Mouse (Mus musculus) hindbrain, embryonic 12.5 days (tissue): ENCODE data around the gene Pcdh18. TPM values are rescaled to one million over a fixed set of nuclear protein-coding genes. Genes with fewer than 3 reads are reported as not detected.

Experiments
- ATAC-seq: fragments of 200-750 bp; cut with Nextera tagmentation; 2 replicates; pipeline ENCODE4 v1.8.0; 2017; ENCODE audit warnings: moderate TSS enrichment; ENCODE audit not compliant: low FRiP score
- H3K27ac ChIP-seq: fragments of 300-500 bp; sonication (generic); 2 replicates; pipeline ENCODE4 v1.5.1; 2016; ENCODE audit warnings: mild to moderate bottlenecking
- H3K27me3 ChIP-seq: fragments of 300-500 bp; sonication (generic); 2 replicates; pipeline ENCODE4 v1.6.1; 2016; ENCODE audit warnings: mild to moderate bottlenecking
- H3K36me3 ChIP-seq: fragments of 300-500 bp; sonication (generic); 2 replicates; pipeline ENCODE4 v1.6.1; 2016; ENCODE audit warnings: mild to moderate bottlenecking
- H3K4me1 ChIP-seq: fragments of 300-500 bp; sonication (generic); 2 replicates; pipeline ENCODE4 v1.6.1; 2016
- H3K4me2 ChIP-seq: fragments of 300-500 bp; sonication (generic); replicated peaks from 2 replicates; pipeline ENCODE4 v1.6.1; 2016; ENCODE audit warnings: mild to moderate bottlenecking
- H3K4me3 ChIP-seq: fragments of 300-500 bp; sonication (generic); 2 replicates; pipeline ENCODE4 v1.5.1; 2016; ENCODE audit warnings: mild to moderate bottlenecking
- H3K9ac ChIP-seq: fragments of 300-500 bp; sonication (generic); 2 replicates; pipeline ENCODE4 v1.6.1; 2016; ENCODE audit warnings: mild to moderate bottlenecking, moderate library complexity
- H3K9me3 ChIP-seq: fragments of 300-500 bp; sonication (generic); replicated peaks from 2 replicates; pipeline ENCODE4 v1.6.1; 2016; ENCODE audit warnings: mild to moderate bottlenecking
- WGBS: fragments of 180-500 bp; shearing (Covaris S2); methylation state at CpG from one replicate; pipeline ENCODE4 v1.1.7; 2016; 5-methylcytosine and 5-hydroxymethylcytosine counted together
- polyA plus RNA-seq: library from polyadenylated mRNA; unstranded; fragments of >200 nt; fragmentation: Nextera tagmentation; extraction: Ambion mirVana; gene quantifications from 2 replicates; pipeline ENCODE4 v1.2.1, GENCODE M21; 2016

The Pcdh18 gene
- polyA plus RNA-seq = 78.8 and 83.6 TPM in 2 replicates

DNA sequence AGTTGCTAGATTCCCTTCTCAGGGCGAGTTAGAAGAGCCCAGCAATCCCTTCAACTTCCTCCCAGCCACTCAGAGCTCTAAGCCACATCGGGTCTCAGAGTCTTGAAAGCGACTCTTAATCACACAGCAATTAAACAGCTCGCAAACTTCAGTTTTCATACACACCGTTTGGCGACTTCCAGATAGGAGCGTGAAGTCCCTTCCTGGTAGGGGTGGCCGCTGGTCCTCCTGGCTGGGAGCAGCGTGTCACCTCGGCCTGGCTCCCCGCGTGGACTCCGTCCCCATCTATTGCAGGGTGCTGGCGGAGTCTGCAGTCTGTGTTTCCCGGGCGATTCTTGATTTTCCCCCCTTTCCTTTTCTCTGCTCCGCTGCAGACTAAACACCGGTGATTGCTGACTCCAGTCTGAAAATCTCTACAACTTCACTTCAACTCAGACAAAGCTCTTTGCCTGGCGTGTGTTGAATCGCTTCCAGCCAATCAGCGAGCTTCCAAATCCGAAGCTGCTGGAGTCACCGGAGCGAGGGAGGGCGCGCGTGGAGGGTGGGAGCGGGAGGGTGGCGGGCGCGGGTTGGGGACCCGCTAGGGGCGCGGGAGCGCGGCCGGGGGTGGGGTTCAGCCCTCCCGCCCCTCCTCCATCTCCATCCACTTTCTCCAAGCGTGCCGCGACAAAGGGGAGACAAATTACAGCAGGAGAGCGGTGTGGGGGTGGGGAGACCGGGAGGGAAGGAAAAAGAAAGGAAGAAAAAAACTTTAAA, at the start of gene Pcdh18:
Gene Pcdh18 (minus strand): TSS at position 456 of the 756 bp plus-strand sequence.
- Histone ChIP-seq H3K4me3 (peak within 1 kb of the TSS; percentile 60), H3K36me3 (0 out of 2 replicates have a peak, but pooled peaks cover 9% of the 10 kb centered on the region), H3K27ac (peak within 1 kb of the TSS; percentile 91), H3K4me2 (peak within 1 kb of the TSS; percentile 69), H3K9me3 (no peaks in the 10 kb centered on the region), H3K4me1 (peaks cover 32% of the 10 kb centered on the region), H3K27me3 (no peaks in the 10 kb centered on the region), H3K9ac (peak within 1 kb of the TSS; percentile 80)
- WGBS = under 1% methylated on average over 43 of the region's 43 CpGs
- peak; percentile 93 for ATAC-seq

DNA sequence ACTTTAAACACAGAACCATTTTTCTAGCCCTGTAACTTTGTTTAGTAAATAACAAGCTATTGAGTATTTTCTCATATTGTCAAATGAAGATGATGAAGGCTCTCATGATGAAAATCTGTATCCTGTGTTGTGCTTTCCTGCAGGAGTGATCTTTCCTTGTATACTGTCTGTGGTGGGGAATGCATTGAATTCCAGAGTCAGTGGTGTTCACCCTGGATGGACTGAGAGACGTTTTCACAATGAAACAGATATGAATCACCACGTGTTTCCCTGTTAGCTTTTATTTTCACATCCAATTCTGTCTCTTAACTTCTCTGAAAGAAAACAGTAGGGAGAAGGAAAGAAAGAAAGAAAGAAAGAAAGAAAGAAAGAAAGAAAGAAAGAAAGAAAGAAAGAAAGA, 49.7 kb upstream of the Pcdh18 start:
- Histone ChIP-seq H3K4me2 (no peak overlapping the region), H3K36me3 (no peaks in the 10 kb centered on the region), H3K4me1 (no peaks in the 10 kb centered on the region), H3K9me3 (no peaks in the 10 kb centered on the region), H3K27ac (no peak overlapping the region), H3K27me3 (no peaks in the 10 kb centered on the region), H3K4me3 (no peak overlapping the region), H3K9ac (no peak overlapping the region)
- 59% methylated on average over 2 of the region's 2 CpGs for WGBS
- ATAC-seq = no peak

DNA sequence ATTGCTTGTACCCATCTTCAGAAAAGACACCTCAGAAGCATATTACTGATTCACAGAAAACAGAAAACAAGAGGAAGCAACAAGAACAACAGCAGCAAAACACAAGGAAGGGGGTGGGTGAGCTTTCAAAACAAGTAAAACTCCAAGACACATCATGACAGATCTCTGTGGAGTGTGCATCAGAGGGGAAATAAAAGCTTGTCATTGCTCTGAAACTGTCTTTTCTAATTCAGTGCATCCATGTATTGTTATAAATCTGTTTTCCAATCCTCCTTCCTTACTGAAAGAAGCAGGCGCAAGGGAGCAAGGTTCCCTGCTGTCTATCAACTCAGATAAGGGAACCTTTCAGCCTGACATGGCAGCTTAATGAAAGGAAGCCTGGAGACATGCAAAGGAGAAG, 48.4 kb upstream of the Pcdh18 start:
- no peaks in the 10 kb centered on the region for H3K36me3 ChIP-seq
- H3K4me3 ChIP-seq = no peak overlapping the region
- no peak overlapping the region for H3K4me2 ChIP-seq
- H3K9me3 ChIP-seq = no peaks in the 10 kb centered on the region
- no peaks in the 10 kb centered on the region for H3K27me3 ChIP-seq
- no peaks in the 10 kb centered on the region for H3K4me1 ChIP-seq
- no peak overlapping the region for H3K9ac ChIP-seq
- 60% methylated on average over 1 of the region's 1 CpGs for WGBS
- H3K27ac ChIP-seq = no peak overlapping the region
- no peak for ATAC-seq

DNA sequence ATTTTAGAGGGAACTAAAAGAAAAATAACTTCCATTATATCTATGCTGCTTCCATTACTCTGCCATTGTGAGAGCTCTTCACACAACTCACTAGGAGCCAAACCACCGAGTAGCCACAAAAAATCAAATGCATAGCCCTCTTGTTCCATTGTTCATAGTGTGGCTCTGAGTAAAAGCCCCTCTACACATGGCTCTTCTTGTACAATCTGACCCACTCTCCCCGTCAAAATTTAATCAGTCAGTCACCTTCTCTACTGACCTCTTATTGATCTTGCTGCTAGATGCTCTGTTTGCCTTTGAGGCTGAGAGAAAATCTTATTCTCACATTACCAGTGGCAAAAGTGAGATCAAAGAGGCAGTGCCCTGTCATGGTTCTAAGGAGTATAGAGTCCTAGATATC, 31.2 kb upstream of the Pcdh18 start:
- H3K27ac ChIP-seq = no peak overlapping the region

DNA sequence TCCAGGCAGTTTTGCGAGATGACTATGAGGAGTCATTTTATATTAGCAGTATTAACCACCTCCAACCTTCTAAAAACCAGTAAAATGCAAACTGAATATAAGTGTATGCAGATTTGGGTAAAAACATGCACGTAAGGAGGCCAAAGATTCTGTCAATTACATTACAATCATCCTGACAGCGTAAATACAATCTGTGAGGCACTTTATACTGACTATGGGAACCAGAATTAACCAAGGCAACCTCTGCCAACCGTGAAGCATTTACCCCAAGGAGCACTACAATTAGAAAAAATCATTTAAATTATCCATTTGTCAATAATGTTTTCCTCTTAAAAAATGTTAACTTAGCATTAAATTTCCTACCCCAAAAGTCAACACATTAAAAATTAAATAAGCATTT, 30.6 kb upstream of the Pcdh18 start:
- Histone ChIP-seq H3K27ac (no peak overlapping the region), H3K27me3 (no peaks in the 10 kb centered on the region), H3K4me2 (no peak overlapping the region), H3K9ac (no peak overlapping the region), H3K36me3 (no peaks in the 10 kb centered on the region), H3K4me1 (no peaks in the 10 kb centered on the region), H3K4me3 (no peak overlapping the region), H3K9me3 (no peaks in the 10 kb centered on the region)
- 61% methylated on average over 4 of the region's 4 CpGs for WGBS
- no peak for ATAC-seq

More for the DNA sequence above, 31.2 kb upstream of the Pcdh18 start:
- Histone ChIP-seq H3K4me2 (no peak overlapping the region), H3K9me3 (no peaks in the 10 kb centered on the region), H3K4me1 (no peaks in the 10 kb centered on the region), H3K36me3 (no peaks in the 10 kb centered on the region), H3K4me3 (no peak overlapping the region), H3K9ac (no peak overlapping the region), H3K27me3 (no peaks in the 10 kb centered on the region)
- no peak for ATAC-seq
- 15% methylated on average over 2 of the region's 2 CpGs for WGBS

DNA sequence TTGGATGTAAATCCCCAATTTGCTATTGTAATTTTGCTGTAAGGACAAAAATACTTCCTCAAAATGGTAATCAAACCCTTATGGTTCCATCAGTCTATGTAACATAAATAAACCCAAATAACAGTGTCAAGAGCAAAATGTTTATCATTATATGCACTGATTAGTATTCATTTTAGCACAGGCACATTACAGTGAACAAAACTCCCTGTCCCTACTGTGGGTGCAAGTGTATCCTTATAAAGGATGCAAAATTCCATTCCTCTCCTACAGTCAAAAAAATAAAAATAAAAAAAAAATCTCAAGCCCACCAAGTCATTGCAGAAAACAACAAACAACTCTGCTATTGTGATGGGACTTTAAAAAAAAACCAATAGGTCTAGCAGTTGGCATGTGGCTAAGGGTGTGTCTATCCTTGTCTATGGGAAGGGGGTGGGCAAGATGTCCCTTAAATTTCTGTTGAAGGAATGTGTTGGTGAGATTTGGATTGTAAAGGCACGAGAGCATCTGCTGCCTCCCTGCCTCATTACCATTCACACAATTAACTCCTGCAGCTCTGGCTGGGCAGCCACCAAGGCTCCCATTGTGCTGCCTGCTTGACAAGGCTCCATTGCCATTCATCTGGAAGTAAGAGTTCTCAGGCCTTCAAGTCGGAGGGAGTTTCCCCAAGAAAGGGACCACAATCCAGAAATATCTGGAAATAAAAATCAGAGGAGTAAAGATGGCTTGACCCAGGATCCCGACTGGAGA, 12.0 kb upstream of the Pcdh18 start:
- peak overlapping the region; percentile 30; the same call in 1 of the 2 replicates for H3K27ac ChIP-seq
- no peaks in the 10 kb centered on the region for H3K9me3 ChIP-seq
- H3K36me3 ChIP-seq = no peaks in the 10 kb centered on the region
- 16% methylated on average over 3 of the region's 3 CpGs for WGBS
- ATAC-seq = peak; percentile 93
- H3K4me2 ChIP-seq = no peak overlapping the region
- no peak overlapping the region for H3K4me3 ChIP-seq
- H3K4me1 ChIP-seq = peaks cover 12% of the 10 kb centered on the region
- H3K9ac ChIP-seq = no peak overlapping the region
- H3K27me3 ChIP-seq = no peaks in the 10 kb centered on the region

DNA sequence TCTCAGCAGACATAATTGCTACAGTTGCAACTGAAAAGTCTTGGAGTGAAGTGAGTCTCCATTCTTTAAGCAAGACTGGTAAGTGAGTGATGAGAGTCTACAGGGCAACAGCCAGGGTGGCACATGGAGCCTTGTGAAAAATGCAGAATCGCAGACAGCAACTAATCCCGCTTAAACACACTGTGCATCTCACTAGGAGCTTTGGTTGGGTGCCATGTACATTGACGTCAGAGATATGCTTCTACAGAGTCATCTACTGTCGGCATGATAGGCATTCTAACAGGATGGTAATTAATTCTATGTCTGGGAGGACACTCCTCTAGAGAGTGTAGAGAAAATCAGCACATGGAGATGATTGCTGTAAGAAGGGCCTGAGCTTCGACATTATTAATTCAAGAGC, 5.6 kb upstream of the Pcdh18 start:
- ATAC-seq = no peak
- Histone ChIP-seq H3K9ac (no peak overlapping the region), H3K4me1 (peaks cover 3% of the 10 kb centered on the region; the same call in 1 of the 2 replicates), H3K4me3 (no peak overlapping the region), H3K27me3 (no peaks in the 10 kb centered on the region), H3K4me2 (no peak overlapping the region), H3K36me3 (no peaks in the 10 kb centered on the region), H3K27ac (no peak overlapping the region), H3K9me3 (no peaks in the 10 kb centered on the region)
- 85% methylated on average over 5 of the region's 5 CpGs for WGBS

DNA sequence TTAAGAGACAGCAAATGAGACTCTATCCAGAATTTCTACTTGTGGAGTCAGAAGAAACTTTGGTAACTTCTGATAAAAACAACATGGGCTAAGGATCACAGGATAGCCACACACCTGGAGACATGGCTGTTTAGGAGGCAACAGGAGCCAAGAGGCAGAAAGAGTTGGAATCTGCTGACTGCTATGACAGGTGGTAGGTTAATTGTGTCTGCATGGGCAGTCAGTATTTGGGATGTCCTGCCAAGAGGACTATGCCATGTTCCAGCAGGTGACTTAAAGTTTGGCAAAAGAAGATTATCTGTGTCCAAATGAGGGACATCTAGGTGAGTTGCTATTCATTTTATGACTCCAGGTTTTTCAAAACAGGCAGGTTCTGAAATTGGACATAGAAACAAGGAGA, 4.8 kb upstream of the Pcdh18 start:
- no peak overlapping the region for H3K27ac ChIP-seq
- H3K9ac ChIP-seq = no peak overlapping the region
- H3K4me3 ChIP-seq = no peak overlapping the region
- H3K9me3 ChIP-seq = no peaks in the 10 kb centered on the region
- no peaks in the 10 kb centered on the region for H3K27me3 ChIP-seq
- ATAC-seq = no peak
- H3K4me1 ChIP-seq = peaks cover 3% of the 10 kb centered on the region; the same call in 1 of the 2 replicates
- H3K4me2 ChIP-seq = no peak overlapping the region
- no peaks in the 10 kb centered on the region for H3K36me3 ChIP-seq

DNA sequence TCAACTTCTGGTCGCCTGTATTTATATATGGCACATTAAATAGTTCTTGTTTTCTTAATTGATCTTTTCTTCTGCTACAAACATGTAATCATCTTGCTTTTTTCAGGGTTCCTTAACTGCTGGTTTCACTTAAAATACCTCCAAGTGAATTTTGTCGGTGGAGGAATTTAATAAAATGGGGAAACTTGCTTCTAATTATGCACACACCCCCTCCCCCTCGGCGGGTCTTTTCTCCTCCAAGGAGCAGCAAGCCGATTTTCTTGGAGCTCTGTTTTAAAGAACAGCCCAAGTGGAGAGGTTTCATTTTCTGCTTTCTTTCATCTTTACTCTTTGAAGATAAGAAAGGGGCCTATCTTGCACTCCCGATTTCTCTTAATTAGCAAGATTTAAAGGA, 498 bp upstream of the Pcdh18 start:
- WGBS = 0% methylated on average over 6 of the region's 6 CpGs
- H3K9me3 ChIP-seq = no peaks in the 10 kb centered on the region

DNA sequence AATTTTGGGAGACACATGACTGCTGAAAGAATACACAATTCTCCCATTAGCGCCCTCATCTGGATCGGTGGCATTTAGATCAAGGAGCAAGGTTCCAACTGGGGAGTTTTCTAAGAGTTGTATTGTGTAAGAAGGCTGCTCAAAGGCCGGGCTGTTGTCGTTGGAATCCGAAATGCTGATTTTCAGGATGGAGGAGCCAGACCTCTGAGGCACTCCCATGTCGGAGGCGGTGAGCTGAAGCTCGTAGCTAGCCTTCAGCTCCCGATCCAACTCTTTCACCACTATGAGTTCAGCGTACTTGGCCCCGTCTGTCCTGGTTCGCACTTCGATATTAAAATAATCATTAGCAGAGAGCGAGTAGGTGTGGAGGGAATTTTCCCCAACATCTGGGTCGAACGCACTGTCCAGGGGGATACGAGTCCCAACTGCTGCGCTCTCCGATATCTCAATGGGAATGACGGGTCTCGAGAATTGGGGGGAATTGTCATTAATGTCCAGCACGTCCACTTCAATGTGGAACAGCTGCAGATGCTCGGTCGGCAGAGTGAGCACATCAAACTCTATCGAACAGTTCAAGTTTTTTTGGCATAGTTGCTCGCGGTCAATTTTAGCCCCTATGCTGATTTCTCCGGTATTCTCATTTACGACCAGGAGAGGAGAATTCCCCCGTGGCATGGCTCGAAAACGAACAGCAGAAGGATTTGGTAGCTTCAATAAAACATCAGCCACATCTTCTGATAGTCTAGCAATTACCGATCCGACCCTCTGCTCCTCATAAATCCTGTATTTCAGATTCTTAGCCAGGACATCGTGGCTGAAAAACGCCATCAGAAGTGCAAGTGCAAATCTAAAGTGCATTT, 909 bp downstream of the Pcdh18 start:
- Histone ChIP-seq H3K9ac (peak overlapping the region; percentile 80), H3K27me3 (no peaks in the 10 kb centered on the region), H3K4me1 (peaks cover 39% of the 10 kb centered on the region), H3K4me3 (peak overlapping the region; percentile 60), H3K4me2 (peak overlapping the region; percentile 69), H3K9me3 (no peaks in the 10 kb centered on the region), H3K27ac (peak overlapping the region; percentile 91), H3K36me3 (peaks cover 14% of the 10 kb centered on the region; the same call in 1 of the 2 replicates)
- 1% methylated on average over 36 of the region's 36 CpGs for WGBS
- no peak; the same call in 1 of the 2 replicates for ATAC-seq

More for the DNA sequence above, 498 bp upstream of the Pcdh18 start:
- H3K4me2 ChIP-seq = peak overlapping the region; percentile 69
- ATAC-seq = 0 out of 2 replicates have a peak, but pooled peaks have one; percentile 26
- H3K36me3 ChIP-seq = 0 out of 2 replicates have a peak, but pooled peaks cover 9% of the 10 kb centered on the region
- H3K9ac ChIP-seq = peak overlapping the region; percentile 80
- H3K4me1 ChIP-seq = peaks cover 28% of the 10 kb centered on the region
- no peaks in the 10 kb centered on the region for H3K27me3 ChIP-seq
- peak overlapping the region; percentile 60 for H3K4me3 ChIP-seq
- H3K27ac ChIP-seq = peak overlapping the region; percentile 91

DNA sequence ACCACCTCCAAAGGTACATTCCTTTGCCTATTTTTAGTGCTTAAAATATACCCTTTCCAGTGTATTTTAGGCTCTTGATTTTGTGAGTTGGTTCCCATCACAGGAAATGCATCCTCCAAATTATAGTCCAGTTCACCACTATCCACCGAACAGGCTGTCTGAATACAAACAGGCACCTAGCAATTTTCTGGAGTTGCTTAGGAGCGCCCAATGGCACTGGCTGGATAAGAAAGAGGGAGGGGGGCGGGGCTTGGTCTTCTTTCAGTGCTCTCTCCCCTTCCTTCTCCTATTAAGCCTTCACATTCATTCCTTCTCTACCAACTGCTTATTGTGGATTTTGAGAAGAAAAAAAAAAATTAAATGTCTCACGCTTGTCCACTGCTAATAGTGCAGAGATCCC, 4.4 kb downstream of the Pcdh18 start:
- Histone ChIP-seq H3K27me3 (no peaks in the 10 kb centered on the region), H3K27ac (no peak overlapping the region), H3K4me3 (peak overlapping the region; percentile 60), H3K4me2 (peak overlapping the region; percentile 69), H3K36me3 (peaks cover 34% of the 10 kb centered on the region), H3K9me3 (no peaks in the 10 kb centered on the region), H3K4me1 (peaks cover 39% of the 10 kb centered on the region), H3K9ac (no peak overlapping the region)
- ATAC-seq = no peak
- 71% methylated on average over 4 of the region's 4 CpGs for WGBS
